Mouse (Mus musculus) liver, embryonic 14.5 days (tissue): ENCODE results near the gene 1700001K19Rik.
"Not testable (repeated sequence)": the region's sequence is repeated elsewhere in the genome, so short reads cannot be mapped to it uniquely, and the experiment has no call there.

ENCODE experiments used
- CTCF ChIP-seq: IDR thresholded peaks from 2 replicates; pipeline ENCODE4 v1.5.1; 2016; ENCODE audit warnings: antibody characterized with exemption, low read depth, control low read depth
- EP300 ChIP-seq: IDR thresholded peaks from 2 replicates; pipeline ENCODE4 v1.6.1; 2016; ENCODE audit warnings: antibody characterized with exemption, low read depth

GRCm38 (mm10) chr12:110701363-110701762 is 18.9 kb upstream of the 1700001K19Rik start:
- TF ChIP-seq CTCF, EP300: not testable (repeated sequence)
